Mouse (Mus musculus): ENCODE measurements at regions not wholly inside any gene's neighbourhood (a gene's known extent, or its start where the extent isn't known, plus 50 kb on each side); places are given as distances from the start of the nearest gene placed in this dataset.
"Not testable (repeated sequence)": the region's sequence is repeated elsewhere in the genome, so short reads cannot be mapped to it uniquely, and the experiment has no call there.

DNA sequence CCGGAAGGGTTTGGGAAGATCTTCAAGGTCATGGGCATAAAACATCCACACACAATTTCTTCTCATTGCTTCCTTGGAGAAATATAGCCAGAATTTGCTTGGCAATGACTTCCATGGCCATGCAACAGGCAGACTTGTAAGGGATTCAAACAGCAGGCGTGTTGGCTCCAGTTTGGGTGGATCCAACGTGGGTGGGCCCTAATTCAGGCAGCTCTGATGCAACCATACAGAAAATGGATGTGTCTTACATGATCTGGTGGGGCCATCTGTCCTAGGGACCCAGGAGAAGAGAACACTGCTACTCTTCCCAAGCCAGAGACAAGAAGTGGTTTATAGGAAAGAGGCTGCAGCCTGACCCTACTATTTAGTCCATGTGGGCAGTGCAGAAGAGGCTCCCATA lies 121.5 kb downstream of the Glrx3 start:
- no peak overlapping the region for H3K4me2 ChIP-seq (replicated peaks; ENCODE audit: low read depth)
- H3K9ac ChIP-seq (ENCODE audit: low read length): no peak overlapping the region
- no peaks in the 10 kb centered on the region for H3K36me3 ChIP-seq (ENCODE audit: control insufficient read depth, insufficient read depth, low read length)
- H3K9me3 ChIP-seq (ENCODE audit: control insufficient read depth, low read length): no peaks in the 10 kb centered on the region
- H3K4me1 ChIP-seq (replicated peaks; ENCODE audit: control insufficient read depth, insufficient read depth): no peaks in the 10 kb centered on the region
- 74% methylated on average over 3 of the region's 3 CpGs for WGBS
- no peaks in the 10 kb centered on the region for H3K27me3 ChIP-seq (ENCODE audit: control insufficient read depth, insufficient read depth, low read length)
- no peak overlapping the region for H3K27ac ChIP-seq (replicated peaks)
- DNase-seq (ENCODE audit: low spot score) (no peak), ATAC-seq (ENCODE audit: low FRiP score, low TSS enrichment) (no peak)
- TF ChIP-seq EP300 (optimal IDR thresholded peaks at IDR 0.05) (no peak), CTCF (IDR thresholded peaks at IDR 0.05; ENCODE audit: low read depth) (no peak)
- no peak overlapping the region for H3K4me3 ChIP-seq (ENCODE audit: low read depth, low read length)

- Histone ChIP-seq H3K27me3 (ENCODE audit: control insufficient read depth, insufficient read depth, low read length) (no peaks in the 10 kb centered on the region), H3K9ac (ENCODE audit: low read length) (no peak overlapping the region), H3K9me3 (ENCODE audit: control insufficient read depth, low read length) (no peaks in the 10 kb centered on the region), H3K36me3 (ENCODE audit: control insufficient read depth, insufficient read depth, low read length) (no peaks in the 10 kb centered on the region), H3K4me3 (ENCODE audit: low read depth, low read length) (no peak overlapping the region), H3K4me2 (replicated peaks; ENCODE audit: low read depth) (no peak overlapping the region), H3K4me1 (replicated peaks; ENCODE audit: control insufficient read depth, insufficient read depth) (no peaks in the 10 kb centered on the region), H3K27ac (replicated peaks) (no peak overlapping the region)
- no peak for ATAC-seq (ENCODE audit: low FRiP score, low TSS enrichment)
- 71% methylated on average over 2 of the region's 2 CpGs for WGBS
- TF ChIP-seq EP300 (optimal IDR thresholded peaks at IDR 0.05) (no peak), CTCF (IDR thresholded peaks at IDR 0.05; ENCODE audit: low read depth) (no peak)
- DNase-seq (ENCODE audit: low spot score): no peak
These were observed 132.8 kb downstream of the Glrx3 start for GRCm38 (mm10) chr7:137570199-137570598.

DNA sequence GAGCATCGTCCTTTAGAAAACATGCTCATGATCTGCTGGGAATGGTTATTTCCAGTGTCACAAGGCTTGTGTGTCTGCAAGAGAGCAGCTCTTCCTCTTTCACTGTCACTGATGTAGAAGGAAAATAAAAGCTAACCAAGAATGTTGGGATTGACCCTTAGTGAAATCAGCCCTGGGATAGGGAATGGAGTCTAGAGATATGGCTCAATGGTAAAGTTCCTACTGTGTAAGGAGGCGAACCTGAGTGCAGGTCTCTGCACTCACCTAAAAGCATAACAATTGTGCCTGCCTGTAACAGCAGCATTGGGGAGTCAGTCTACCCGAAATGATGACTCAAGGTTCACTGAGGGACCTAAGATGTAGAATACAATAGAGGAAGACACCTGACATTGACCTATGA lies 138.1 kb downstream of the Glrx3 start:
- H3K9ac ChIP-seq (ENCODE audit: low read length): no peak overlapping the region
- no peak for DNase-seq (ENCODE audit: low spot score)
- no peak overlapping the region for H3K27ac ChIP-seq (replicated peaks)
- H3K9me3 ChIP-seq (ENCODE audit: control insufficient read depth, low read length): no peaks in the 10 kb centered on the region
- H3K4me2 ChIP-seq (replicated peaks; ENCODE audit: low read depth): no peak overlapping the region
- H3K4me1 ChIP-seq (replicated peaks; ENCODE audit: control insufficient read depth, insufficient read depth): no peaks in the 10 kb centered on the region
- no peaks in the 10 kb centered on the region for H3K27me3 ChIP-seq (ENCODE audit: control insufficient read depth, insufficient read depth, low read length)
- no peak for ATAC-seq (ENCODE audit: low FRiP score, low TSS enrichment)
- no peak for TF ChIP-seq EP300 (optimal IDR thresholded peaks at IDR 0.05)
- TF ChIP-seq CTCF (IDR thresholded peaks at IDR 0.05; ENCODE audit: low read depth): no peak
- H3K4me3 ChIP-seq (ENCODE audit: low read depth, low read length): no peak overlapping the region
- H3K36me3 ChIP-seq (ENCODE audit: control insufficient read depth, insufficient read depth, low read length): no peaks in the 10 kb centered on the region
- 74% methylated on average over 3 of the region's 3 CpGs for WGBS

- Histone ChIP-seq H3K9me3 (ENCODE audit: control insufficient read depth, low read length) (no peaks in the 10 kb centered on the region), H3K36me3 (ENCODE audit: control insufficient read depth, insufficient read depth, low read length) (no peaks in the 10 kb centered on the region), H3K4me2 (replicated peaks; ENCODE audit: low read depth) (no peak overlapping the region), H3K27me3 (ENCODE audit: control insufficient read depth, insufficient read depth, low read length) (no peaks in the 10 kb centered on the region), H3K4me3 (ENCODE audit: low read depth, low read length) (no peak overlapping the region), H3K9ac (ENCODE audit: low read length) (no peak overlapping the region), H3K27ac (replicated peaks) (no peak overlapping the region), H3K4me1 (replicated peaks; ENCODE audit: control insufficient read depth, insufficient read depth) (no peaks in the 10 kb centered on the region)
- 48% methylated on average over 6 of the region's 6 CpGs for WGBS
- no peak for DNase-seq (ENCODE audit: low spot score)
- TF ChIP-seq EP300 (optimal IDR thresholded peaks at IDR 0.05): no peak
- no peak for TF ChIP-seq CTCF (IDR thresholded peaks at IDR 0.05; ENCODE audit: low read depth)
- ATAC-seq (ENCODE audit: low FRiP score, low TSS enrichment): no peak
These were observed 138.8 kb downstream of the Glrx3 start for GRCm38 (mm10) chr7:137576251-137576650.

GRCm38 (mm10) chr7:137583556-137583955 lies 146.1 kb downstream of the Glrx3 start:
- ATAC-seq (ENCODE audit: low FRiP score, low TSS enrichment) (no peak), DNase-seq (ENCODE audit: low spot score) (no peak)
- WGBS: 75% methylated on average over 2 of the region's 2 CpGs
- Histone ChIP-seq H3K4me2 (replicated peaks; ENCODE audit: low read depth) (no peak overlapping the region), H3K27ac (replicated peaks) (no peak overlapping the region), H3K36me3 (ENCODE audit: control insufficient read depth, insufficient read depth, low read length) (no peaks in the 10 kb centered on the region), H3K4me1 (replicated peaks; ENCODE audit: control insufficient read depth, insufficient read depth) (no peaks in the 10 kb centered on the region), H3K9me3 (ENCODE audit: control insufficient read depth, low read length) (no peaks in the 10 kb centered on the region), H3K9ac (ENCODE audit: low read length) (no peak overlapping the region), H3K27me3 (ENCODE audit: control insufficient read depth, insufficient read depth, low read length) (no peaks in the 10 kb centered on the region), H3K4me3 (ENCODE audit: low read depth, low read length) (no peak overlapping the region)
- no peak for TF ChIP-seq EP300 (optimal IDR thresholded peaks at IDR 0.05)
- no peak for TF ChIP-seq CTCF (IDR thresholded peaks at IDR 0.05; ENCODE audit: low read depth)

DNA sequence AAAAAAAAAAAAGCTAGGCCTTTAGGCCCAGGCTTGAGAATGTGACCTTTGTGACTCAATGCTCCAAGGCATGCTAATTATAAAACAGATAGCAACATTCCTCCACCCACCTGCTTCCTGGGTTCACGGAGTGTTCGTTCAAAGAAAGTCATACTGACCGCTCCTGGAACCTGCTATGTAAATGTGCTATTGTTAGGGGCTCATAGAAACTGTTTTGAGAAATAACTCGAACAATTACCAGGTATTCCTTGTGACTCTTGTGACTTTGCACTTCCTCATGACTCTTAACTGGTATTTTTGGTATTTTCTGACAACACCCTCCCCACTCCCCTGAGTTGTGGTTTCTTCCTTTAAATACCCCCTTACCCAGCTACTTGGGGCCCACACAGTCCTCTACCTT lies 147.5 kb downstream of the Glrx3 start:
- H3K4me1 ChIP-seq (replicated peaks; ENCODE audit: control insufficient read depth, insufficient read depth); ATAC-seq (ENCODE audit: low FRiP score, low TSS enrichment); H3K4me3 ChIP-seq (ENCODE audit: low read depth, low read length); H3K9me3 ChIP-seq (ENCODE audit: control insufficient read depth, low read length); H3K9ac ChIP-seq (ENCODE audit: low read length); H3K27me3 ChIP-seq (ENCODE audit: control insufficient read depth, insufficient read depth, low read length); DNase-seq (ENCODE audit: low spot score); H3K4me2 ChIP-seq (replicated peaks; ENCODE audit: low read depth); H3K27ac ChIP-seq (replicated peaks); H3K36me3 ChIP-seq (ENCODE audit: control insufficient read depth, insufficient read depth, low read length): not testable (repeated sequence)
- WGBS: 54% methylated on average over 4 of the region's 4 CpGs

Data from stomach, postnatal 0 days (tissue).